Mouse (Mus musculus) MEL (cell line): Measurements from ENCODE around the gene Pde6d. TPM values are rescaled to one million over a fixed set of nuclear protein-coding genes. Genes with fewer than 3 reads are reported as not detected.

Source experiments
- DNase-seq: peaks from one replicate; pipeline ENCODE4 v3.0.0; 2011; ENCODE audit warnings: low read depth, low spot score
- H3K27ac ChIP-seq: 2 replicates; pipeline ENCODE4 v1.5.1; 2012; ENCODE audit warnings: low read depth, mild to moderate bottlenecking, control low read depth, low read length, moderate library complexity; ENCODE audit not compliant: control insufficient read depth
- H3K27me3 ChIP-seq, 2 experiments: fragments of 150-350 bp in 1 of 2; sonication (generic) in 1 of 2; 2 replicates each; pipeline ENCODE4 v1.6.1; 2012; ENCODE audit warnings: low read length in 2 of 2, mild to moderate bottlenecking in 2 of 2, improper control_type of control experiment in 1 of 2, moderate library complexity in 1 of 2; ENCODE audit not compliant: insufficient read depth in 2 of 2, control insufficient read depth in 1 of 2
- H3K36me3 ChIP-seq, 2 experiments: 2 replicates each; pipeline ENCODE4 v1.6.1; 2012 to 2014; ENCODE audit warnings: low read length in 2 of 2, improper control_type of control experiment in 1 of 2, inconsistent platforms in 1 of 2, mild to moderate bottlenecking in 1 of 2; ENCODE audit not compliant: insufficient read depth in 2 of 2, control insufficient read depth in 1 of 2
- H3K4me1 ChIP-seq, 2 experiments: fragments of 150-350 bp in 1 of 2; sonication (generic) in 1 of 2; 2 replicates each; pipeline ENCODE4 v1.6.1; 2012; ENCODE audit warnings: low read length in 2 of 2, improper control_type of control experiment in 1 of 2, mild to moderate bottlenecking in 1 of 2; ENCODE audit not compliant: insufficient read depth in 2 of 2, control insufficient read depth in 1 of 2
- H3K4me3 ChIP-seq, 2 experiments: fragments of 150-350 bp in 1 of 2; sonication (generic) in 1 of 2; 2 replicates each; pipeline ENCODE4 v1.5.1; 2012; ENCODE audit warnings: low read depth in 2 of 2, low read length in 2 of 2, mild to moderate bottlenecking in 2 of 2, moderate library complexity in 2 of 2, control low read depth in 1 of 2, improper control_type of control experiment in 1 of 2; ENCODE audit not compliant: control insufficient read depth in 1 of 2, insufficient read depth in 1 of 2
- H3K79me2 ChIP-seq: 2 replicates; pipeline ENCODE4 v1.6.1; 2012; ENCODE audit warnings: mild to moderate bottlenecking, low read length, moderate library complexity; ENCODE audit not compliant: control insufficient read depth, poor library complexity, insufficient read depth
- H3K9ac ChIP-seq: 2 replicates; pipeline ENCODE4 v1.6.1; 2012; ENCODE audit warnings: low read depth, mild to moderate bottlenecking, control low read depth, low read length, moderate library complexity; ENCODE audit not compliant: control insufficient read depth, poor library complexity, severe bottlenecking
- H3K9me3 ChIP-seq: fragments of 150-350 bp; sonication (generic); replicated peaks from 2 replicates; pipeline ENCODE4 v1.6.1; 2012; ENCODE audit warnings: mild to moderate bottlenecking, low read length, improper control_type of control experiment, moderate library complexity; ENCODE audit not compliant: insufficient read depth
- BHLHE40 ChIP-seq: IDR thresholded peaks from 2 replicates; pipeline ENCODE4 v1.6.1; 2012; ENCODE audit warnings: low read depth, mild to moderate bottlenecking, inconsistent platforms, low read length, improper control_type of control experiment, borderline replicate concordance
- CHD1 ChIP-seq: IDR thresholded peaks from 2 replicates; pipeline ENCODE4 v1.6.1; 2012; ENCODE audit warnings: low read depth, mild to moderate bottlenecking, inconsistent platforms, low read length, improper control_type of control experiment
- CHD2 ChIP-seq: IDR thresholded peaks from 2 replicates; pipeline ENCODE4 v1.6.1; 2011; ENCODE audit warnings: low read length, improper control_type of control experiment
- CTCF ChIP-seq, 3 experiments: IDR thresholded peaks in 2 of 3; conservative IDR thresholded peaks in 1 of 3; 2 replicates each; pipeline ENCODE4 v1.5.1; 2011 to 2012; ENCODE audit warnings: low read length in 3 of 3, low read depth in 2 of 3, mild to moderate bottlenecking in 2 of 3, improper control_type of control experiment in 1 of 3, inconsistent platforms in 1 of 3, mixed read lengths in 1 of 3, moderate library complexity in 1 of 3; ENCODE audit not compliant: control insufficient read depth in 1 of 3, insufficient read depth in 1 of 3, poor library complexity in 1 of 3, severe bottlenecking in 1 of 3
- ELF1 ChIP-seq: IDR thresholded peaks from 2 replicates; pipeline ENCODE4 v1.6.1; 2014; ENCODE audit warnings: low read depth, mild to moderate bottlenecking, inconsistent platforms, low read length, improper control_type of control experiment, moderate library complexity
- EP300 ChIP-seq, 2 experiments: IDR thresholded peaks; 2 replicates each; pipeline ENCODE4 v1.6.1; 2011; ENCODE audit warnings: improper control_type of control experiment in 2 of 2, low read length in 2 of 2, low read depth in 1 of 2, mild to moderate bottlenecking in 1 of 2
- ETS1 ChIP-seq: IDR thresholded peaks from 2 replicates; pipeline ENCODE4 v1.6.1; 2012; ENCODE audit warnings: low read depth, mild to moderate bottlenecking, inconsistent platforms, low read length, improper control_type of control experiment, moderate library complexity
- GABPA ChIP-seq: IDR thresholded peaks from 2 replicates; pipeline ENCODE4 v1.6.1; 2012; ENCODE audit warnings: low read depth, mild to moderate bottlenecking, inconsistent platforms, low read length, improper control_type of control experiment, moderate library complexity
- HCFC1 ChIP-seq: IDR thresholded peaks from 2 replicates; pipeline ENCODE4 v1.6.1; 2012; ENCODE audit warnings: low read depth, mild to moderate bottlenecking, inconsistent platforms, low read length, improper control_type of control experiment, moderate library complexity
- JUND ChIP-seq: IDR thresholded peaks from 2 replicates; pipeline ENCODE4 v1.6.1; 2011; ENCODE audit warnings: low read depth, mild to moderate bottlenecking, improper control_type of control experiment, low read length
- KAT2A ChIP-seq: conservative IDR thresholded peaks from 2 replicates; pipeline ENCODE4 v1.6.1; 2012; ENCODE audit warnings: low read depth, low read length, improper control_type of control experiment, inconsistent platforms
- MAX ChIP-seq: IDR thresholded peaks from 2 replicates; pipeline ENCODE4 v1.6.1; 2011; ENCODE audit warnings: low read length, improper control_type of control experiment
- MAZ ChIP-seq: IDR thresholded peaks from 2 replicates; pipeline ENCODE4 v1.6.1; 2012; ENCODE audit warnings: low read depth, mild to moderate bottlenecking, inconsistent platforms, low read length, improper control_type of control experiment
- MEF2A ChIP-seq: IDR thresholded peaks from 2 replicates; pipeline ENCODE4 v1.6.1; 2014; ENCODE audit warnings: low read depth, mild to moderate bottlenecking, inconsistent platforms, low read length, improper control_type of control experiment; ENCODE audit not compliant: poor library complexity, insufficient replicate concordance, severe bottlenecking; ENCODE audit errors: extremely low read depth
- MYB ChIP-seq: IDR thresholded peaks from 2 replicates; pipeline ENCODE4 v1.6.1; 2011; ENCODE audit warnings: mild to moderate bottlenecking, low read depth, low read length, improper control_type of control experiment
- MYC ChIP-seq: IDR thresholded peaks from 2 replicates; pipeline ENCODE4 v1.6.1; 2011; ENCODE audit warnings: low read depth, mild to moderate bottlenecking, low read length, improper control_type of control experiment, moderate library complexity
- NELFE ChIP-seq: IDR thresholded peaks from 2 replicates; pipeline ENCODE4 v1.6.1; 2011; ENCODE audit warnings: low read depth, low read length, improper control_type of control experiment
- NRF1 ChIP-seq: IDR thresholded peaks from 2 replicates; pipeline ENCODE4 v1.6.1; 2014; ENCODE audit warnings: low read depth, mild to moderate bottlenecking, inconsistent platforms, low read length, improper control_type of control experiment, moderate library complexity; ENCODE audit not compliant: poor library complexity, insufficient read depth, severe bottlenecking
- POLR2A ChIP-seq, 2 experiments: IDR thresholded peaks; 2 replicates each; pipeline ENCODE4 v1.6.1; 2011 to 2012; ENCODE audit warnings: low read length in 2 of 2, mild to moderate bottlenecking in 2 of 2, control low read depth in 1 of 2, improper control_type of control experiment in 1 of 2, low read depth in 1 of 2, moderate library complexity in 1 of 2; ENCODE audit not compliant: control insufficient read depth in 1 of 2, insufficient read depth in 1 of 2, poor library complexity in 1 of 2
- POLR2AphosphoS2 ChIP-seq: IDR thresholded peaks from 2 replicates; pipeline ENCODE4 v1.6.1; 2011; ENCODE audit warnings: low read length, improper control_type of control experiment
- POLR2AphosphoS5 ChIP-seq: IDR thresholded peaks from 2 replicates; pipeline ENCODE4 v1.6.1; 2012; ENCODE audit warnings: low read depth, borderline replicate concordance, mild to moderate bottlenecking, inconsistent platforms, low read length, moderate library complexity, mixed read lengths
- RAD21 ChIP-seq: IDR thresholded peaks from 2 replicates; pipeline ENCODE4 v1.6.1; 2011; ENCODE audit warnings: mild to moderate bottlenecking, low read depth, low read length, improper control_type of control experiment
- SIN3A ChIP-seq: IDR thresholded peaks from 2 replicates; pipeline ENCODE4 v1.6.1; 2012; ENCODE audit warnings: low read length, improper control_type of control experiment, inconsistent platforms
- TAL1 ChIP-seq: IDR thresholded peaks from 2 replicates; pipeline ENCODE4 v1.6.1; 2012; ENCODE audit warnings: mild to moderate bottlenecking, inconsistent platforms, low read length, moderate library complexity, mixed read lengths
- TBP ChIP-seq: IDR thresholded peaks from 2 replicates; pipeline ENCODE4 v1.8.0; 2011; ENCODE audit warnings: low read depth, low read length, improper control_type of control experiment
- UBTF ChIP-seq: IDR thresholded peaks from 2 replicates; pipeline ENCODE4 v1.6.1; 2012; ENCODE audit warnings: low read depth, mild to moderate bottlenecking, inconsistent platforms, low read length, improper control_type of control experiment, moderate library complexity, borderline replicate concordance; ENCODE audit not compliant: insufficient read depth
- USF1 ChIP-seq: IDR thresholded peaks from 2 replicates; pipeline ENCODE4 v1.6.1; 2014; ENCODE audit warnings: low read depth, mild to moderate bottlenecking, inconsistent platforms, low read length, improper control_type of control experiment, moderate library complexity
- USF2 ChIP-seq, 2 experiments: IDR thresholded peaks; 2 replicates each; pipeline ENCODE4 v1.6.1; 2011 to 2012; ENCODE audit warnings: improper control_type of control experiment in 2 of 2, low read length in 2 of 2, borderline replicate concordance in 1 of 2, inconsistent platforms in 1 of 2, low read depth in 1 of 2, mild to moderate bottlenecking in 1 of 2; ENCODE audit not compliant: insufficient read depth in 1 of 2
- ZNF384 ChIP-seq: IDR thresholded peaks from 2 replicates; pipeline ENCODE4 v1.6.1; 2012; ENCODE audit warnings: low read depth, mild to moderate bottlenecking, inconsistent platforms, low read length, improper control_type of control experiment
- polyA plus RNA-seq, 2 experiments: library from polyadenylated mRNA; stranded (reverse) in 1 of 2; unstranded in 1 of 2; fragments of >175 nt in 1 of 2; fragments of >200 nt in 1 of 2; gene quantifications; 2 replicates each; pipeline versions ENCODE4 v1.2.1 to v1.2.4; 2012; ENCODE audit warnings: low replicate concordance in 2 of 2, low read depth in 1 of 2; ENCODE audit not compliant: insufficient read length in 2 of 2, insufficient read depth in 1 of 2, missing spikeins in 1 of 2
- total RNA-seq: library from RNA; depleted of rRNA; stranded (reverse); fragments of 300-350 nt; gene quantifications from 2 replicates; pipeline ENCODE4 v1.2.3, GENCODE M21; 2012

Pde6d gene
- total and polyA plus RNA-seq, 3 experiments, result 13.4 to 79.9 TPM; not detected in 1

DNA sequence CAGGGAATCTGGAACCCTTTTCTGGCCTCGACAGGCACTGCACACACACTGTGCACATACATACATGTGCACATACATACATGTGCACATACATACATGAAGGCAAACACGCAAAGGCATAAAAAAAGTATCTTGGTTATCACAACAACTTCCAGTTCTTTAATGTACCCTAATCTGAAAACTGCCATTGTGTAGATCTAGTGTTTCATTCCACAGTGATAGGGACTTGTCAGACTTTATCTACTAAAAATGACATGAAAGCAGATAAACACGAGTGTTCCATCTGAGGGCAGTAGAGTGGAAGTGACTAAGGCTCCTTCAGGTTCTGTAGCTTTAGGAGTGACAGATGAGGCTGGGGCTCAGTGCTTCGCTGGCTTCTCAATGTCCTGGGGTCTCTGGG lies 31.1 kb downstream of the Pde6d start (continued):
- TF ChIP-seq UBTF, result no peak
- peak; percentile 71 to 77 for TF ChIP-seq EP300 (IDR thresholded peaks at IDR 0.05; ENCODE audit: low read depth in 1 of 2, low read length in 2 of 2)
- TF ChIP-seq TBP, result no peak
- no peak for TF ChIP-seq POLR2AphosphoS5
- TF ChIP-seq MYC, result no peak
- TF ChIP-seq CTCF (IDR thresholded peaks at IDR 0.05 in 2 of 3, conservative IDR thresholded peaks at IDR 0.05 in 1 of 3; ENCODE audit: control insufficient read depth in 1 of 3, insufficient read depth in 1 of 3, low read depth in 2 of 3, low read length in 3 of 3, poor library complexity in 1 of 3, severe bottlenecking in 1 of 3), result no peak
- TF ChIP-seq POLR2A (IDR thresholded peaks at IDR 0.05; ENCODE audit: control insufficient read depth in 1 of 2, insufficient read depth in 1 of 2, low read depth in 1 of 2, low read length in 2 of 2, poor library complexity in 1 of 2), result no peak
- peak; percentile 67 for TF ChIP-seq SIN3A
- no peak for TF ChIP-seq GABPA
- no peak for TF ChIP-seq NELFE
- no peak for TF ChIP-seq RAD21
- no peak for TF ChIP-seq MAZ
- no peak for TF ChIP-seq USF2 (IDR thresholded peaks at IDR 0.05; ENCODE audit: borderline replicate concordance in 1 of 2, insufficient read depth in 1 of 2, low read depth in 1 of 2, low read length in 2 of 2)
- TF ChIP-seq TAL1, result no peak
- TF ChIP-seq USF1, result no peak

DNA sequence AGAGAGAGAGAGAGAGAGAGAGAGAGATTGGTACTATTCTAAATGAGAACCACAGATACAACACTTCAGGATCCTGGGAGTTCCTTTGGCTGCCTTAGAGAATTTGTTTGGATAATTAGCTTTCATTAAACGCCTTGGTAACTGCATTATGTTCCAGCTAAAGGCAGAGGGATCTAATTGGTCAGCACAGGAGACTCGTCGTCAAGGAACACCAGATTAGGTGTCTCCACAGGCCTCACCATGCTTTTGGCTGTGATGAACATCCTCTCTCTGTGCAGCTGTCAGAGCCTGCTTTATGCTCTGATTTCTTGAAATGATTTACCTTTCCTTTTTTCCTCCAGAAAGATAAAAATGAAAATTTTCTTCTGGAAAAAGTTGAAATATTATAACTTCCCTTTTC lies 35.6 kb downstream of the Pde6d start:
- H3K9me3 ChIP-seq, result no peaks in the 10 kb centered on the region
- no peak overlapping the region for H3K9ac ChIP-seq
- DNase-seq, result no peak
- H3K27ac ChIP-seq, result no peak overlapping the region
- TF ChIP-seq MAX (no peak), MEF2A (no peak), ELF1 (no peak), TBP (no peak), MYB (no peak), MAZ (no peak), BHLHE40 (no peak), NRF1 (no peak), KAT2A (no peak), POLR2AphosphoS2 (no peak), RAD21 (no peak), NELFE (no peak), CHD1 (no peak), JUND (no peak), CHD2 (no peak), ZNF384 (no peak), ETS1 (no peak), HCFC1 (no peak), TAL1 (no peak)
- peaks cover 16 to 18% of the 10 kb centered on the region in 2 experiments for H3K4me1 ChIP-seq
- no peaks in the 10 kb centered on the region for H3K27me3 ChIP-seq
- H3K79me2 ChIP-seq, result no peaks in the 10 kb centered on the region
- H3K36me3 ChIP-seq, result peaks cover 25 to 28% of the 10 kb centered on the region in 2 experiments
- no peak overlapping the region for H3K4me3 ChIP-seq
